Mouse (Mus musculus) lung, embryonic 15.5 days (tissue): ENCODE data around the gene Tsc1. TPM values are rescaled to one million over a fixed set of nuclear protein-coding genes. Genes with fewer than 3 reads are reported as not detected.

Source experiments
- ATAC-seq: fragments of 200-750 bp; cut with Nextera tagmentation; 2 replicates; pipeline ENCODE4 v1.8.0; 2017; ENCODE audit warnings: moderate number of reproducible peaks, borderline replicate concordance; ENCODE audit not compliant: low FRiP score, low TSS enrichment; ENCODE audit errors: extremely low read depth
- H3K27ac ChIP-seq: fragments of 300-500 bp; sonication (generic); 2 replicates; pipeline ENCODE4 v1.5.1; 2015; ENCODE audit warnings: moderate library complexity, mild to moderate bottlenecking, inconsistent platforms
- H3K27me3 ChIP-seq: fragments of 300-500 bp; sonication (generic); 2 replicates; pipeline ENCODE4 v1.6.1; 2015; ENCODE audit warnings: inconsistent platforms
- H3K36me3 ChIP-seq: fragments of 300-500 bp; sonication (generic); 2 replicates; pipeline ENCODE4 v1.6.1; 2015; ENCODE audit warnings: inconsistent platforms
- H3K4me1 ChIP-seq: fragments of 300-500 bp; sonication (generic); 2 replicates; pipeline ENCODE4 v1.6.1; 2015; ENCODE audit warnings: inconsistent platforms
- H3K4me2 ChIP-seq: fragments of 300-500 bp; sonication (generic); 2 replicates; pipeline ENCODE4 v1.6.1; 2015; ENCODE audit warnings: inconsistent platforms, mild to moderate bottlenecking, moderate library complexity
- H3K4me3 ChIP-seq: fragments of 300-500 bp; sonication (generic); 2 replicates; pipeline ENCODE4 v1.5.1; 2015; ENCODE audit warnings: mild to moderate bottlenecking, inconsistent platforms
- H3K9ac ChIP-seq: fragments of 300-500 bp; sonication (generic); 2 replicates; pipeline ENCODE4 v1.6.1; 2015; ENCODE audit warnings: inconsistent platforms
- H3K9me3 ChIP-seq: fragments of 300-500 bp; sonication (generic); 2 replicates; pipeline ENCODE4 v1.6.1; 2016; ENCODE audit warnings: inconsistent platforms
- WGBS: fragments of 180-500 bp; shearing (Covaris S2); methylation state at CpG from one replicate; pipeline ENCODE4 v1.1.7; 2015; 5-methylcytosine and 5-hydroxymethylcytosine counted together
- polyA plus RNA-seq: library from polyadenylated mRNA; unstranded; fragments of >200 nt; fragmentation: Nextera tagmentation; extraction: Ambion mirVana; gene quantifications from 2 replicates; pipeline ENCODE4 v1.2.1, GENCODE M21; 2015

Tsc1 gene
- polyA plus RNA-seq: 17.8 and 20.6 TPM in 2 replicates

DNA sequence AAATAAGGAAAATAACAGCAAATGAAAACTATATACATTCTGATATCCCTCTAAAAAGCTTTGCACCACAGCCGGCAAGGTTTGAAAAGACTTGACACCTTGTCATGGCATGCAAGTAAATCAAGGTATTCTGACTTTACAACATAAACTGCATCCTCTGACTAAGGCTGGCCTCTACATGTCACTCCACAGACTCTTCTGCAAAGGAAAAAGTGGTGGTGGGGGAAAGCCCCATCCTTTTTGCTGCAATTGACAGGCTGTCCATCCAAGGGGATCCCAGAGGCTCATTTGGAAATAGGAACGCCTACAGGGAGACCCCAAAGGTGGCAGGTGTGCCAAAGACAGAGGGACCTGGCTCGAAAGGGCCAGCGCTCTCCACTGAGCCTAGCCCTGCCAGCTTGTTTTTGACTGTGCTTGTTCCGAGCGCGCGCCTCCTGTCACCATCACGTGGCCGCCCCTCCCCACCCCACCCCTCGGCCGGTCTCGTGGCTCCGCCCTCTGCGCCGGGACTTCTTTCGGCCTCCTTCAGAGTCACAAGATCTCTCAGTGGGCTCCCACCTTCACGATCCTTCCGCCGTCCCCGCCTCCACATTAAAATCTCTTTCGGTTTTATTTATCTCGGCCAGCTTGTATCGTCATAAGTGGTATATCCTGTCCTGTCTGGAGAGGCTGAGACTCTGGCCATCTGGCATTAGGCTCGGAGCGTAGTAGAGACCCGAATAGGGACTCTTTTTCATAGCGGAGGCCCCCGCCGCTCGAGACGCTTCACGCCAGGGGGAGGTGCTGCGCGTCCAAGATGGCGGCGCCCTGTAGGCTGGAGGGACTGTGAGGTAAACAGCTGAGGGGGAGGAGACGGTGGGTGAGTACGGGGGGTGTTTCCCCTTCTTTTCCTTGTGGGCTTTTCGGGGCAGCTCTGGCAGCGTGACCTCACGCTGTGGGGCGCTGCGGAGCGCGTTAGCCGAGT, at the start of gene Tsc1:
TSS of gene Tsc1 (plus strand) at position 768 of the 964 bp plus-strand sequence.
- 2% methylated on average over 39 of the region's 47 CpGs for WGBS

DNA sequence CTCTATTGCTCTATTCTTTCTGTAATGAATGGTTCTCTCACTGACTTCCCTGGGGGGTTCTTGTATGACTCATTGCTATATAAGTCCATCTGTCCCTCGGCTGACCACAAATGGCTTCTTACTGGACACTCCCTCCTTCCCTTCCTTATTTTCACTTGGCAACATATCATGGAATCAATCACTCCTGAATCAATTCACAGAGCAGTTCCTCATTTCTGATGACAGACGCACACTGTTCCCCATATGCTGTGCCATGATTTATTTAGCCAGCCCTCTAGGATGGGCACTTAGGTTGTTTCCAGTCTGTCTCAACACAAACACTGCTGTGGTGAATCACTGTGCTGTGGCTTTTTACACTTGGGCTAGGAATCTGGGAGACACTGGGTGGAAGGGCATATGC, 49.5 kb upstream of the Tsc1 start:
- no peak for ATAC-seq
- H3K36me3 ChIP-seq: no peaks in the 10 kb centered on the region
- WGBS: 77% methylated on average over 2 of the region's 2 CpGs

More for the DNA sequence above, at the start of gene Tsc1:
- Histone ChIP-seq H3K4me2 (peak within 1 kb of the TSS; percentile 84), H3K27me3 (no peaks in the 10 kb centered on the region), H3K4me1 (peaks cover 20% of the 10 kb centered on the region), H3K27ac (peak within 1 kb of the TSS; percentile 76), H3K4me3 (peak within 1 kb of the TSS; percentile 78), H3K9me3 (no peaks in the 10 kb centered on the region), H3K36me3 (no peaks in the 10 kb centered on the region), H3K9ac (peak within 1 kb of the TSS; percentile 78)
- peak; percentile 93 for ATAC-seq

GRCm38 (mm10) chr2:28592809-28593208, 48.2 kb upstream of the Tsc1 start:
- no peaks in the 10 kb centered on the region for H3K9me3 ChIP-seq
- H3K4me2 ChIP-seq: peak overlapping the region; percentile 39; the same call in 1 of the 2 replicates
- H3K27me3 ChIP-seq: no peaks in the 10 kb centered on the region
- H3K4me1 ChIP-seq: no peaks in the 10 kb centered on the region
- H3K9ac ChIP-seq: no peak overlapping the region
- 8% methylated on average over 15 of the region's 15 CpGs for WGBS
- ATAC-seq: no peak
- no peak overlapping the region for H3K4me3 ChIP-seq
- no peaks in the 10 kb centered on the region for H3K36me3 ChIP-seq
- H3K27ac ChIP-seq: no peak overlapping the region

More for the DNA sequence above, 49.5 kb upstream of the Tsc1 start:
- no peak overlapping the region for H3K4me3 ChIP-seq
- no peaks in the 10 kb centered on the region for H3K4me1 ChIP-seq
- H3K4me2 ChIP-seq: no peak overlapping the region
- H3K9ac ChIP-seq: no peak overlapping the region
- H3K27me3 ChIP-seq: no peaks in the 10 kb centered on the region
- no peak overlapping the region for H3K27ac ChIP-seq
- H3K9me3 ChIP-seq: no peaks in the 10 kb centered on the region

- no peak overlapping the region for H3K9ac ChIP-seq
- no peaks in the 10 kb centered on the region for H3K27me3 ChIP-seq
- ATAC-seq: no peak
- no peaks in the 10 kb centered on the region for H3K4me1 ChIP-seq
- no peaks in the 10 kb centered on the region for H3K9me3 ChIP-seq
- no peaks in the 10 kb centered on the region for H3K36me3 ChIP-seq
- H3K27ac ChIP-seq: no peak overlapping the region
- 64% methylated on average over 7 of the region's 7 CpGs for WGBS
- H3K4me2 ChIP-seq: no peak overlapping the region
- H3K4me3 ChIP-seq: no peak overlapping the region
These were observed 45.0 kb upstream of the Tsc1 start for GRCm38 (mm10) chr2:28596021-28596420.

GRCm38 (mm10) chr2:28596998-28597397, 44.0 kb upstream of the Tsc1 start:
- 84% methylated on average over 7 of the region's 7 CpGs for WGBS
- H3K4me2 ChIP-seq: no peak overlapping the region

GRCm38 (mm10) chr2:28597733-28598547, 43.1 kb upstream of the Tsc1 start:
- Histone ChIP-seq H3K9ac (no peak overlapping the region), H3K4me1 (no peaks in the 10 kb centered on the region), H3K36me3 (no peaks in the 10 kb centered on the region), H3K9me3 (no peaks in the 10 kb centered on the region), H3K27me3 (no peaks in the 10 kb centered on the region), H3K4me3 (no peak overlapping the region), H3K4me2 (no peak overlapping the region), H3K27ac (no peak overlapping the region)
- peak; percentile 60; the same call in 1 of the 2 replicates for ATAC-seq
- WGBS: 62% methylated on average over 7 of the region's 7 CpGs

More at GRCm38 (mm10) chr2:28596998-28597397, 44.0 kb upstream of the Tsc1 start:
- Histone ChIP-seq H3K27ac (no peak overlapping the region), H3K36me3 (no peaks in the 10 kb centered on the region), H3K4me1 (no peaks in the 10 kb centered on the region), H3K9ac (no peak overlapping the region), H3K4me3 (no peak overlapping the region), H3K9me3 (no peaks in the 10 kb centered on the region), H3K27me3 (no peaks in the 10 kb centered on the region)
- ATAC-seq: no peak

DNA sequence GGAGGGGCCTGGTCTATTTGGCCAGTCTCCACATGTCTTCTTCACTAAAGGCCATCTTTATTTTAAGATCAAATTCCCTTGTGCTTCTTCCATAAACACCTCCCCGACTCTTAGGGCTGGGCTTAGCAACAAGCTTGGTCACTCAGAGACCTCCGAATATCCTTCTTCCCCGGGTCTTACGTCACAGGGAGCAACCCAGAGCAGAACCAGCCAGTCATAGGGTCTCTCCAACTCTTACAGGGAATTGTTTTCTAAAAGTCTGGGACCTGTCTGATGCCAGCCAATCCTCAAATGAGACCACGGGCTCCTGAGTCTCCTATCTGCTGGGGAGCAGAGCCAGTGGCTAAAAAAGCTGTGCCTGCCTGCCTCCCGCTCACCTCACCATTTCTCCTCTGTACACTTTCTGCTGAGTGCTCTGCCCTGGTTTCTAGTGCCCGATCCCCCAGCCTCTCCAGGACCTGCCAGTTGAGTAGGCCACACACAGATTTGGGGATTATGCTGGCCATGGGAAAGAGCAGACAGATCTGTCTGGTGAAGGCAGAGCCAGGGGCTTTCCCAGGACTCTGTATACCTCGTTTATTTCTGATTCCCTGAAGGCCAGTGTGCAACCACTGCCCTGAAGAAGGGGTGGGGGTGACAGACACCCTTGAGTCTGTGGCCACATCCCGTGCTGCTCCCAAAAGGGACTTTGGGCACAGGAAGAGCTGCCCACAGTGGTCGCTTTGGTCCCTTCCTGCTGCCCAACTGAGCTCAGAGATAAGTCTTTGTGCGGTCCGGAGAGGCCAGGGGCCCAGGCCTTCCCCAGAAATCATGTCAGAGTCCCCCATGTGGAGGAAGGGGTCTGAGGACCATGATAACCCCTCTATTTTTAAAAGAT, 42.1 kb upstream of the Tsc1 start:
- WGBS: 53% methylated on average over 12 of the region's 12 CpGs
- no peak for ATAC-seq
- no peaks in the 10 kb centered on the region for H3K27me3 ChIP-seq

DNA sequence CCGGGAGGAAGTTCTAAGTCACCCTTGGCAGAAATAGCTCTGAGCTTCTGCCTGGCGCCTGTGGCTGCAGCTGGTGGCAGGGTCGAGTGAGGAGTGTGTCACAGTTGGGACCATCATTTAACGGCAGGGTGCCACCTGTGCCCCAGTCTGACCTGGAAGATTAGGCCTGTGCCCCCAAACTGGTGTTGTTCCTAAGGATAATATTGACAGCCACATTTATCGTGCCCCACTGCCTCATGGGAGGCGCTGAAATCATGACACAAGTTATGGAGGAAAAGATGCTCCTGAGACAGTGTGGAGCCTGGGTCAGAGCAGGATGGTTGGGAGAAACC, 41.5 kb upstream of the Tsc1 start:
- H3K4me1 ChIP-seq: no peaks in the 10 kb centered on the region
- no peak overlapping the region for H3K4me3 ChIP-seq
- H3K4me2 ChIP-seq: no peak overlapping the region
- no peak overlapping the region for H3K27ac ChIP-seq
- H3K27me3 ChIP-seq: no peaks in the 10 kb centered on the region
- no peak for ATAC-seq
- no peaks in the 10 kb centered on the region for H3K9me3 ChIP-seq
- 65% methylated on average over 6 of the region's 6 CpGs for WGBS
- no peaks in the 10 kb centered on the region for H3K36me3 ChIP-seq
- H3K9ac ChIP-seq: no peak overlapping the region

More for the DNA sequence above, 42.1 kb upstream of the Tsc1 start:
- Histone ChIP-seq H3K4me2 (no peak overlapping the region), H3K4me1 (no peaks in the 10 kb centered on the region), H3K9ac (no peak overlapping the region), H3K4me3 (no peak overlapping the region), H3K27ac (no peak overlapping the region), H3K36me3 (no peaks in the 10 kb centered on the region), H3K9me3 (no peaks in the 10 kb centered on the region)

DNA sequence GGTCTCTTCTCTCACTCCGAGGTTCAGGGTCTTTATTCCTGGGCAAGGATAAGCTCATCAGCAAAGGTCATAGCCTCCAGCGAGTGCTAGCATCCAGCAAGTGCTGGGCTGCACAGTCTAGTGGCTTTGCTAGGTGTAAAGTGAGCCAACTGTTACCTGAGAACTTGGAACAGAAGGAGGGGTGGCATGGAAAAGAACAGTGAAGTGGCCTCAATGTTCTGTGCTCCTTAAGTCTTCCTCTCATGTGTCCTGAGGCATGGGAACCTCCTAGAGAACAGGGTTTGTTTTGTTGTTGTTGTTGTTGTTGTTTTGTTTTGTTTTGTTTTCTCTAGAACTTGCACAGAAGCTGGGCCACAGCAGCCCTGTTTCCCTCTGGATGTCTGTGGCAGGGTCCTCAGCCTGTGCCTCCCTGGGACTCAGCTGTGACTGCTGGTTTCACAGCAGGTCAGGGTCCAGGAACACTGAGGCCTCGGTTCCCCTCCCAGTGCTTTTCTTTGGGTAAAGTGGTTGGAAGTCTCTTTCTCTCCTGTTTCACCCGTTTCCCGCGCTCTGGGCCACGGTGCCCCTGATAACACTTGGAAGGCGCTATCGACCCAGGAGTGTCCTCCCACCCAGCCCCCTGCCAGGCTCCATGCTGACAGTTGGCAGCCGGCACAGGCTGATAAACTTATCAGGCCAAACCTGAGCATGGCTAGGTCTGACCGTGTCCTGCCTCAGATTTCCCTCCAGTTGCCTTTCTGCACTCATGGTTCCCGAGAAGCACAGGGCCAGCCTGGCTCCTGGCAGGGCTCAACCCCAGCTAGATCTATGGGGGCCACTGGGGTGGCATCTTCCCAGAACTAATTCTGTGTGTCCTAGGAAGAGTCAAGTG, 39.1 kb upstream of the Tsc1 start:
- no peak overlapping the region for H3K4me2 ChIP-seq
- no peak overlapping the region for H3K27ac ChIP-seq
- no peak overlapping the region for H3K4me3 ChIP-seq
- 32% methylated on average over 12 of the region's 12 CpGs for WGBS
- H3K9me3 ChIP-seq: no peaks in the 10 kb centered on the region
- no peaks in the 10 kb centered on the region for H3K27me3 ChIP-seq
- no peak overlapping the region for H3K9ac ChIP-seq
- no peaks in the 10 kb centered on the region for H3K36me3 ChIP-seq
- peak; percentile 44; the same call in 1 of the 2 replicates for ATAC-seq
- H3K4me1 ChIP-seq: no peaks in the 10 kb centered on the region

- no peaks in the 10 kb centered on the region for H3K27me3 ChIP-seq
- H3K4me1 ChIP-seq: peaks cover 6% of the 10 kb centered on the region; the same call in 1 of the 2 replicates
- 86% methylated on average over 5 of the region's 5 CpGs for WGBS
These were observed 37.5 kb upstream of the Tsc1 start for GRCm38 (mm10) chr2:28603542-28603941.

More at GRCm38 (mm10) chr2:28603542-28603941, 37.5 kb upstream of the Tsc1 start:
- Histone ChIP-seq H3K36me3 (no peaks in the 10 kb centered on the region), H3K27ac (no peak overlapping the region), H3K9me3 (no peaks in the 10 kb centered on the region), H3K9ac (no peak overlapping the region), H3K4me3 (no peak overlapping the region), H3K4me2 (no peak overlapping the region)
- ATAC-seq: no peak
